Mouse (Mus musculus) testis, adult 10 weeks (tissue): ENCODE data around the gene Irx4. TPM values are rescaled to one million over a fixed set of nuclear protein-coding genes. Genes with fewer than 3 reads are reported as not detected.

ENCODE experiments used
- polyA plus RNA-seq: library from polyadenylated mRNA; stranded (reverse); fragments of 350-450 nt; fragmentation: Illumina TruSeq; extraction: RNeasy Lipid Tissue Mini Kit (QIAGEN cat#74804); gene quantifications from one replicate; pipeline ENCODE4 v1.2.3, GENCODE M21; 2014; ENCODE audit warnings: low read depth, low replicate concordance

The Irx4 gene
- polyA plus RNA-seq: not detected

GRCm38 (mm10) chr13:73260354-73261035, at the start of gene Irx4:
Gene Irx4, plus strand, starts transcription at chr13:73260479.

Other genes starting within 250 kb of the Irx4 start
- gene Mrpl36, start 68.0 kb downstream of the Irx4 start, polyA plus RNA-seq: 24.6 TPM
- 37.5 TPM for gene Ndufs6, start 68.1 kb downstream of the Irx4 start, polyA plus RNA-seq
- 0.83 TPM for gene Lpcat1, start 206.7 kb downstream of the Irx4 start, polyA plus RNA-seq